Mouse (Mus musculus): ENCODE measurements around the gene BC049352.

DNA sequence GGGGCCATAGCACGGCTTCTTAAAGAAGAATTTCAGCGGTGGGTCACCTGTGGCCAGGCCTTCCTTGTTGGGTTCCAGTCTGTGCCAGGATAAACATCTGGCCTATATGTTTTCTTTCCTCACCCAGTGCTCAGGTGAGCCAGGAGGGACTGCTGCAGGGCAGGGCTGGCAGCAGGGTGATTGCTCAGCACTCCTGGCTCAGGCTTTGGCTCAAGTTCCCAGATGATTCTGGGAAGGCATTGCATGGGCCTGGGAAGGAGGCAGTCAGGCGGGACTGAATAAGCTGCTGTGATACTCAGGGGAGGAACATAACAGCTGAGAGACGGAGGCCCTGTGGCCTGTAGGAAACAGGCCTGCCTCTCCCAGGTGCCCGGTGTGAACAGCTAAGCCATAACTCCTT is 23.3 kb downstream of the BC049352 start:
- TF ChIP-seq CTCF (IDR thresholded peaks at IDR 0.05; ENCODE audit: extremely low read depth, insufficient read depth, low read length) (no peak), POLR2A (IDR thresholded peaks at IDR 0.05; ENCODE audit: extremely low read depth, insufficient read depth, low read length) (no peak)

Measured in cortical plate, adult 2 months (tissue).